Mouse (Mus musculus) hindbrain, postnatal 0 days (tissue): Measurements from ENCODE around the gene Olfr659. TPM values are rescaled to one million over a fixed set of nuclear protein-coding genes. Genes with fewer than 3 reads are reported as not detected.

Experiments
- ATAC-seq: fragments of 200-750 bp; cut with Nextera tagmentation; 2 replicates; pipeline ENCODE4 v1.8.0; 2017; ENCODE audit warnings: mild to moderate bottlenecking, moderate TSS enrichment, moderate library complexity
- DNase-seq: peaks from one replicate; pipeline ENCODE4 v3.0.0-alpha.2; 2015; ENCODE audit warnings: low spot score
- H3K27ac ChIP-seq: fragments of 300-500 bp; sonication (generic); 2 replicates; pipeline ENCODE4 v1.5.1; 2014; ENCODE audit warnings: mild to moderate bottlenecking
- H3K27me3 ChIP-seq: fragments of 300-500 bp; sonication (generic); 2 replicates; pipeline ENCODE4 v1.6.1; 2014; ENCODE audit warnings: low read length, mixed read lengths; ENCODE audit not compliant: insufficient read depth
- H3K36me3 ChIP-seq: fragments of 300-500 bp; sonication (generic); 2 replicates; pipeline ENCODE4 v1.6.1; 2014; ENCODE audit warnings: low read length, mixed read lengths; ENCODE audit not compliant: insufficient read depth
- H3K4me1 ChIP-seq: fragments of 300-500 bp; sonication (generic); 2 replicates; pipeline ENCODE4 v1.6.1; 2014; ENCODE audit warnings: antibody characterized with exemption, low read length, mixed read lengths; ENCODE audit not compliant: insufficient read depth
- H3K4me2 ChIP-seq: fragments of 300-500 bp; sonication (generic); 2 replicates; pipeline ENCODE4 v1.6.1; 2014; ENCODE audit warnings: low read depth, mild to moderate bottlenecking, low read length, moderate library complexity, mixed read lengths
- H3K4me3 ChIP-seq: fragments of 300-500 bp; sonication (generic); 2 replicates; pipeline ENCODE4 v1.5.1; 2014; ENCODE audit warnings: low read length
- H3K9ac ChIP-seq: fragments of 300-500 bp; sonication (generic); replicated peaks from 2 replicates; pipeline ENCODE4 v1.6.1; 2014; ENCODE audit warnings: mild to moderate bottlenecking, low read length, moderate library complexity, mixed read lengths
- H3K9me3 ChIP-seq: fragments of 300-500 bp; sonication (generic); 2 replicates; pipeline ENCODE4 v1.6.1; 2016; ENCODE audit warnings: low read length, mixed read lengths
- CTCF ChIP-seq: IDR thresholded peaks from 2 replicates; pipeline ENCODE4 v1.5.1; 2016; ENCODE audit warnings: antibody characterized with exemption, control low read depth, low read depth
- whole genome bisulfite sequencing: fragments of 180-500 bp; shearing (Covaris S2); extraction: QIAGEN DNeasy Blood & Tissue Kit; methylation state at CpG from one replicate; pipeline ENCODE4 v1.1.7; 2014; 5-methylcytosine and 5-hydroxymethylcytosine counted together
- polyA plus RNA-seq: library from polyadenylated mRNA; unstranded; fragments of >200 nt; fragmentation: Nextera tagmentation; extraction: Ambion mirVana; gene quantifications from 2 replicates; pipeline ENCODE4 v1.2.1, GENCODE M21; 2015
- total RNA-seq: library from RNA; depleted of rRNA; stranded (reverse); fragments of >200 nt; gene quantifications from 2 replicates; pipeline ENCODE4 v1.2.3, GENCODE M21; 2014; rRNA removed

Gene Olfr659
- not detected in 2 replicates for total RNA-seq
- polyA plus RNA-seq, result not detected in 2 replicates

DNA sequence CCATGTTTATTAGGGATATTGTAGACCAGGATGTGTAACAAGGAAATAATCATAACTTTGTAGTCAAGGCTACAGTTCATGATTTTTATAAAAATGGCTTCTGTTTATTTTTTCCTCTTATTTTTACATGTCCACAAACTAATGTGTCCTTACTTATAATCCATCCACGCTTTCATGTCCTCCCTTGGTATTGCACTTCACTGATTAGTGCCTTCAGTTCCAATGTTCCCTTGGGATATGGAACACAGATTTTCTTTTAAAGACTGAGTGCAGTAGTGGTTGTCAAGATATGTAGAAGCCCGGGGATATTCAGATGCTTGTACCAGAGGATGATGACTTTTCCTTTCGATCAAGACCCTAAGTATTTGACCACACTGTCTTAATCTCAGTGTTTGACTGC is at the start of gene Olfr659:
Gene Olfr659, plus strand, starts transcription at position 301 of the 400 bp plus-strand sequence.
- no peaks in the 10 kb centered on the region for H3K4me1 ChIP-seq
- no peaks in the 10 kb centered on the region for H3K9me3 ChIP-seq
- no peak within 1 kb of the TSS for H3K9ac ChIP-seq
- DNase-seq (no peak), ATAC-seq (no peak)
- no peak within 1 kb of the TSS for H3K4me2 ChIP-seq
- H3K27ac ChIP-seq, result no peak within 1 kb of the TSS
- no peaks in the 10 kb centered on the region for H3K27me3 ChIP-seq
- 93% methylated on average over 3 of the region's 3 CpGs for WGBS
- no peaks in the 10 kb centered on the region for H3K36me3 ChIP-seq
- no peak within 1 kb of the TSS for H3K4me3 ChIP-seq
- no peak for TF ChIP-seq CTCF

DNA sequence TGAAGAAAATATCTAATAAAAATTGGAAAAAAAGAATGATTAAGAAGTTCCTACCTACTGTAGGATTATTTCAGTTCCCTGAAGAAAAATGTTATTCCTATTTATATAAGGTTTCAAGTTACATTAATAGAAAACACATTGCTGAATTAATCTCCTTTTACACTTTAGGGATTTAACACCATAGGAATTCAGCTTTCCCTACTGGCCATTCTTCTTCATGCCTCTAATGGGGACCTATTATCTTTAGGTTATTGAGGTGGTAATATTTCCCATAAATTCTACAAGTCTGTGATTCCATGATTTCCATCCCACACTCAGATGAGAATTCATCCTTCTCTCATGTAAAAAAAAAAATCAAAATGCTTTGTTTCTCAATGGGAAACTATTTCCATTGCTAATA is 42.1 kb upstream of the Olfr659 start, which contains the start of gene Olfr657:
Gene Olfr657, plus strand, starts transcription at position 301 of the 400 bp plus-strand sequence.
- Histone ChIP-seq H3K9me3 (no peaks in the 10 kb centered on the region), H3K9ac (no peak within 1 kb of the TSS), H3K4me1 (no peaks in the 10 kb centered on the region), H3K4me3 (no peak within 1 kb of the TSS), H3K4me2 (no peak within 1 kb of the TSS), H3K27ac (no peak within 1 kb of the TSS), H3K36me3 (no peaks in the 10 kb centered on the region), H3K27me3 (no peaks in the 10 kb centered on the region)
- TF ChIP-seq CTCF, result no peak
- ATAC-seq (no peak), DNase-seq (no peak)

DNA sequence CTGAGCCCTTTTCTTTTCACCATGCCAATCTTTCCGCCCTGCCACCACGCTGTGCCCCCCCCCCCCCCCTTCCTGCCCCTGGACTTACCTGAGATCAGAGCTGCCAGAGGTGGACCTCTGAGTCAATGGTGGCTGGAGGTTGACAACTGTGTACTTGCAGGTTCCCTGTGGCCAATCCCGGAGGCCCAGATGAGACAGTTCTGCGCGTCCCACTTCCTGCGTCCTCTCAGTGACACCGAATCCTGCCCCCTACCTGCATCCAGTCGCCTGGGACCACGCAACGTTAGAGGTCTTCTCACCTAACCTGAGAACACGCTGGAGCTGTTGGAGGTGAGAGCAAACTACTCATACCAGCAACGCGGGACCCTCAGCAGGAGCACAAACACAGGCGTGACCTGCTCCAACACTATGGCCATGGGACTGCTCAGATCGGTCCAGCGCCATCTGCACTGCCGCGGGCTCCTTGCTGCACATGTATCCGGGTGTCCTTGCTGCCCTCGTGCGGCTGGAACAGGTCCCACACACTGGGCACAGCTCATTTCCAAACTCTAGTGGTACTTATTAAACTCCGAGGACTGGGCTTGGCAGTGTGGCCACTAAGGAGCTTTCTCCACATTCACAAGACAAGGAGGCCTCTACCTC is 19.6 kb upstream of the Olfr659 start, which contains the start of gene Olfr658:
Gene Olfr658, minus strand, starts transcription at position 465 of the 642 bp plus-strand sequence.
- Histone ChIP-seq H3K9me3 (no peaks in the 10 kb centered on the region), H3K4me2 (peak within 1 kb of the TSS; percentile 45), H3K9ac (no peak within 1 kb of the TSS), H3K4me3 (peak within 1 kb of the TSS; percentile 19; the same call in 1 of the 2 replicates), H3K27me3 (no peaks in the 10 kb centered on the region), H3K36me3 (no peaks in the 10 kb centered on the region), H3K27ac (no peak within 1 kb of the TSS), H3K4me1 (no peaks in the 10 kb centered on the region)
- TF ChIP-seq CTCF, result peak; percentile 73
- WGBS, result 35% methylated on average over 22 of the region's 22 CpGs
- DNase-seq, result peak; percentile 67
- peak; percentile 89 for ATAC-seq

- no peak within 1 kb of the TSS for H3K9ac ChIP-seq
- no peak within 1 kb of the TSS for H3K4me2 ChIP-seq
- no peaks in the 10 kb centered on the region for H3K9me3 ChIP-seq
- ATAC-seq (no peak), DNase-seq (no peak)
- no peaks in the 10 kb centered on the region for H3K27me3 ChIP-seq
- H3K4me1 ChIP-seq, result no peaks in the 10 kb centered on the region
- no peaks in the 10 kb centered on the region for H3K36me3 ChIP-seq
- 92% methylated on average over 2 of the region's 2 CpGs for WGBS
- no peak within 1 kb of the TSS for H3K4me3 ChIP-seq
- no peak within 1 kb of the TSS for H3K27ac ChIP-seq
- no peak for TF ChIP-seq CTCF
Measured at GRCm38 (mm10) chr7:104686201-104686600, 19.6 kb downstream of the Olfr659 start, which contains the start of gene Olfr661. Gene Olfr661 (plus strand): TSS chr7:104686501.

Other genes starting within 250 kb of the Olfr659 start
- gene Trim30a, start 201.6 kb upstream of the Olfr659 start, total RNA-seq, result 1.3 and 2.2 TPM in 2 replicates
- 0.89 and 0.97 TPM in 2 replicates for gene Trim30a, start 201.6 kb upstream of the Olfr659 start, polyA plus RNA-seq
- gene Trim30d, start 158.9 kb upstream of the Olfr659 start, total RNA-seq, result 1.7 and 2.0 TPM in 2 replicates
- gene Trim30d, start 158.9 kb upstream of the Olfr659 start, polyA plus RNA-seq, result 1.4 and 1.5 TPM in 2 replicates
- gene Olfr651, start 116.6 kb upstream of the Olfr659 start, total RNA-seq, result not detected in 2 replicates
- not detected in 2 replicates for gene Olfr651, start 116.6 kb upstream of the Olfr659 start, polyA plus RNA-seq
- not detected in 2 replicates for gene Olfr652, start 105.9 kb upstream of the Olfr659 start, total RNA-seq
- gene Olfr652, start 105.9 kb upstream of the Olfr659 start, polyA plus RNA-seq, result 0.05 and 0.09 TPM in 2 replicates
- not detected in 2 replicates for gene Olfr653, start 89.4 kb upstream of the Olfr659 start, total RNA-seq
- gene Olfr653, start 89.4 kb upstream of the Olfr659 start, polyA plus RNA-seq, result not detected in 2 replicates
- gene Olfr654, start 79.7 kb upstream of the Olfr659 start, total RNA-seq, result not detected in 2 replicates
- not detected in 2 replicates for gene Olfr654, start 79.7 kb upstream of the Olfr659 start, polyA plus RNA-seq
- gene Olfr655, start 65.0 kb upstream of the Olfr659 start, total RNA-seq, result not detected in 2 replicates
- gene Olfr655, start 65.0 kb upstream of the Olfr659 start, polyA plus RNA-seq, result not detected in 2 replicates
- not detected in 2 replicates for gene Olfr656, start 52.8 kb upstream of the Olfr659 start, total RNA-seq
- not detected in 2 replicates for gene Olfr656, start 52.8 kb upstream of the Olfr659 start, polyA plus RNA-seq
- not detected in 2 replicates for gene Olfr657, start 42.0 kb upstream of the Olfr659 start, total RNA-seq
- gene Olfr657, start 42.0 kb upstream of the Olfr659 start, polyA plus RNA-seq, result not detected in 2 replicates
- gene Olfr658, start 19.4 kb upstream of the Olfr659 start, total RNA-seq, result 0.11 and 0.16 TPM in 2 replicates
- gene Olfr658, start 19.4 kb upstream of the Olfr659 start, polyA plus RNA-seq, result 0.41 and 0.52 TPM in 2 replicates
- not detected in 2 replicates for gene Olfr661, start 19.7 kb downstream of the Olfr659 start, total RNA-seq
- gene Olfr661, start 19.7 kb downstream of the Olfr659 start, polyA plus RNA-seq, result not detected in 2 replicates
- gene Usp17le, start 110.7 kb downstream of the Olfr659 start, total RNA-seq, result not detected in 2 replicates
- not detected in 2 replicates for gene Usp17le, start 110.7 kb downstream of the Olfr659 start, polyA plus RNA-seq
- gene Usp17lb, start 175.8 kb downstream of the Olfr659 start, total RNA-seq, result not detected in 2 replicates
- gene Usp17lb, start 175.8 kb downstream of the Olfr659 start, polyA plus RNA-seq, result not detected in 2 replicates
- not detected in 2 replicates for gene Usp17la, start 190.3 kb downstream of the Olfr659 start, total RNA-seq
- gene Usp17la, start 190.3 kb downstream of the Olfr659 start, polyA plus RNA-seq, result not detected in 2 replicates
- not detected in 2 replicates for gene Olfr665, start 211.3 kb downstream of the Olfr659 start, total RNA-seq
- gene Olfr665, start 211.3 kb downstream of the Olfr659 start, polyA plus RNA-seq, result not detected in 2 replicates
- gene Olfr666, start 229.2 kb downstream of the Olfr659 start, total RNA-seq, result not detected in 2 replicates
- not detected in 2 replicates for gene Olfr666, start 229.2 kb downstream of the Olfr659 start, polyA plus RNA-seq